Mouse (Mus musculus) embryo, embryonic 9.5 days (tissue): ENCODE measurements at regions not wholly inside any gene's neighbourhood (a gene's known extent, or its start where the extent isn't known, plus 50 kb on each side); places are given as distances from the start of the nearest gene placed in this dataset.

Source experiments
- DNase-seq: peaks from one replicate; pipeline ENCODE4 v3.0.0-alpha.2; 2017; ENCODE audit errors: extremely low spot score

DNA sequence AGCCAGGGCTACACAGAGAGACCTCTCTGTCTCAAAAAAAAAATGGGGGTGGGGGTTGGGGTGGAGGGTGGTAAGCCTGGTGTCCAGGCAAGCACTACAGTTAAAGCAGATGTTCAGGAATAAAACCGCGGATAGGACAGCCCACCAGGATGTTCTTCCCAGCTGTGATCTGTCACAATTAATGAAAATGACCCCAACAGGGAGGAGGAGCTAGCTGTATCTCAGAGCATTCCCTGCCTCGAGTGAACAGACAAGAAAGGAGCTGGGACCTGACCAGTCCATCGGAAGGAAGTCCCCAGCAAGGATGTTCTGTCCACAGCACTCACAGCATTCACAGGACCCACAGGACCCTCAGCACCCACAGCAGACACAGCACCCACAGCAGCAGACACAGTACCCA is 80.4 kb downstream of the Utp6 start:
- no peak for DNase-seq

GRCm38 (mm10) chr11:79878091-79878490 is 84.1 kb downstream of the Utp6 start:
- DNase-seq: no peak

- no peak for DNase-seq
Observed at GRCm38 (mm10) chr11:79877184-79877745, 84.9 kb downstream of the Utp6 start.

GRCm38 (mm10) chr11:79871783-79872628 is 90.2 kb downstream of the Utp6 start:
- no peak for DNase-seq

GRCm38 (mm10) chr11:79870189-79870588 is 92.0 kb downstream of the Utp6 start:
- DNase-seq: no peak

DNA sequence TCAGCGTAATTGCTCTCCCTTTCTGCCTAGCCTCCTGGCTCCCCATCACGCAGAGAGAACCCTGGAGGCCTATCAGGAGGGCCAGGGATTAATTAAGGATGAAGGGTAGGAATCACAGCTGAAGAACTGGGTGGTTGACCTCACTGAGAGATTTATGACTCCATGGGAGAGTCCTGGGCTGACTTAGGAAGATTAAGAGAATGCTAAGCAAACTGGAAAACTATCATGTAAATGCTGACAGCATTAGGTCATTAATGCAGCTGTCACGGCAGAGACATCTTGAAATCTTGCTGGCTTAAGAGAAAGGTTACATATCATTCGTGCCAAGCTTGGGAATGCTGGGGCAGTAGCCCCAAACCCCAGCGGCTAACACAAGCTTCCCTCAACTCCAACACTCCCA is 93.2 kb downstream of the Utp6 start:
- no peak for DNase-seq

DNA sequence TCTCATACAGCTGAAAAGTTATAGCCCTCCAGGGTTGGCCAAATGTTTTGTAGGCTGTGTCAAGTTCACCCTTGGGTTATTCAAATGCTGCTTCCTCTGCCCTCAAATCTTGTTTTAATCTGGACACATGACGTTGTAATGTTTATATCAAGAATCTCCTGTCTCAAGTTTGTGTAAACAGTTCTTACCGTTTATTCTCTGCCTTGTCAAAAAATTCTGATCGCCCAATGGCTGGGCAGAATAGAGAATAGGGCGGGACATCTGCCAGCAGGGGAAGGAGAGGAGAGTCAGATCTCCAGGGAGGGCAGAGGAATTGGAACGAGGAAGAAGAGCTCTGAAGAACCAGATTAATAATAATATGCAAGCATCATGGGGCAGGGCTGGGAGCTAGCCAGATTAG is 97.4 kb downstream of the Utp6 start:
- DNase-seq: no peak

- no peak for DNase-seq
Observed at GRCm38 (mm10) chr11:79863487-79864175, 98.6 kb downstream of the Utp6 start.

GRCm38 (mm10) chr11:79860611-79861067 is 101.6 kb downstream of the Utp6 start:
- no peak for DNase-seq

DNA sequence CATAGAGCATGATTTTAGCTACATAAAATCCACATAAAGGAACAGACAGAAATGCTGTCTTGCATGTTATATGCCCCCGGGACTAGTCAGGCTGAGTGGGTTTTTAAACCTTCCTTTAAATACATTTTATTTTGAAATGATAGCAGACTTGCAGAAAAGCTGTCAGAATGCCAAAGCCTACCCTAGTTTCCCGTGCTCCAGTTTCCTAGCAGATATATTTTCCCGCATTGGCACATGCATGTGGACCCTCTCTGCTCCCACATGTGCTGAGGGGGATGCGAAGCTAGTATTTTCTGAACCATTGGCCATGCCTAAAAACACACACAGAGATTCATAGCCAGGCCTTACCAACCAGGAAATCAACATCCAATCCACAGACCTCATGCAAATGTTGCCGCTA is 105.8 kb downstream of the Utp6 start:
- no peak for DNase-seq

DNA sequence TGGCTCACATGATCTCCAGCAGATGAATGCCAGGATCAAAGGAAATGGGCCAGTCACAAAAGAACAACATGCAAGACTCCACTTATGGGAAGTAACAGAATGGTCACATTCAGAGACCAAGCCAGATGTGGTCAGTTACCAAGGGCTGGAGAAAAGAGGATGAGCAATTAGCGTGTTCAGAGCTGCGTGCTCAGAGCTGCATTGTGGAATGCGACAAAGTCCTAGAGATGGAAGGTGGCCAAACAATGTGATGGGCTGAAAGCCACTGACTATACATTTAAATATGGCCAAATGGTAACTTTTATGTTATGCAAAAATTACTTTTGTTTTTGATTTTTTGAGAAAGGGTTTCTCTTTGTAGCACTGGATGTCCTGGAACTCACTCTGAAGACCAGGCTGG is 112.6 kb downstream of the Utp6 start:
- DNase-seq: no peak

- no peak for DNase-seq
Observed at GRCm38 (mm10) chr11:79844436-79844835, 117.8 kb downstream of the Utp6 start.

GRCm38 (mm10) chr11:79843021-79843420 is 119.2 kb downstream of the Utp6 start:
- DNase-seq: no peak

- DNase-seq: no peak
Observed at GRCm38 (mm10) chr11:79839973-79840372, 122.2 kb downstream of the Utp6 start.

DNA sequence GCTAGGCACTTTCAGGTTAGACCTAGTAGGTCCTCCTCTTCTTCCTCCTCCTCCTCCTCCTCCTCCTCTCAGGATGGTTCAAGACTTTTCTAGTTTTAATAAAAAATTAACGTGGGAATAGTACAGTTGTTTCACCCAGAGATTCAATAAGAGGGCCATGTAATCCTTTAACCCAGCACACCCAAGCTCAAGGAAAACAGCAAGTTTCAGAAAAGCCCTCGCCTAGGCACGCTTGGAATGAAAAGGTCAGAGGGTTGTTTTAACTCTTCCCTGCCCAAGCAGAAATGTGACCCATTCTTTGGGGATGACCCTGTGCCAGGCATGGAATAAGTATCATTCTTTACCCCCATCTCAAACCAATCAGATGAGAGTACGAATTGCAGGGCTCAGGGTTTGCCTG is 124.1 kb downstream of the Utp6 start:
- DNase-seq: peak; percentile 37

- peak; percentile 19 for DNase-seq
Observed at GRCm38 (mm10) chr11:79837076-79837990, 124.9 kb downstream of the Utp6 start.

DNA sequence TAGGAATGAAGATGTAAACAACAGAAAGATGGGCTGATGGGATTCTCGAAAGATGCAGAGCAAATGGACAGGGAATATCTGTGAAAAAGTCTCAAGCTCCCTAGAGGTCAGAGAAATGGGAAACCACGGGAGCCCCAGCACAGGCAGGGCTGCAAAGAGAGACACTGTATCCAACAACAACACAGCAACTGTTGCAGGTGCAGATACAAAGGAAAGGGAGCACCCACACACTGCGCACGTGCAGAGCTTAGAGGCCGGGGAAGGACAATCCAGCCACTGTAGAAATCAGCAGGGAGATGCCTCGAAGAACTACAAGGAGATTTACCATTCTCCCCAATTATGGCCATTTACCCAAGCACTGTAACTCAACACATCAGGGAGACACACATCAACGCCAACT is 126.3 kb downstream of the Utp6 start:
- no peak for DNase-seq

- peak; percentile 15 for DNase-seq
Observed at GRCm38 (mm10) chr11:79833817-79834216, 128.4 kb downstream of the Utp6 start.

DNA sequence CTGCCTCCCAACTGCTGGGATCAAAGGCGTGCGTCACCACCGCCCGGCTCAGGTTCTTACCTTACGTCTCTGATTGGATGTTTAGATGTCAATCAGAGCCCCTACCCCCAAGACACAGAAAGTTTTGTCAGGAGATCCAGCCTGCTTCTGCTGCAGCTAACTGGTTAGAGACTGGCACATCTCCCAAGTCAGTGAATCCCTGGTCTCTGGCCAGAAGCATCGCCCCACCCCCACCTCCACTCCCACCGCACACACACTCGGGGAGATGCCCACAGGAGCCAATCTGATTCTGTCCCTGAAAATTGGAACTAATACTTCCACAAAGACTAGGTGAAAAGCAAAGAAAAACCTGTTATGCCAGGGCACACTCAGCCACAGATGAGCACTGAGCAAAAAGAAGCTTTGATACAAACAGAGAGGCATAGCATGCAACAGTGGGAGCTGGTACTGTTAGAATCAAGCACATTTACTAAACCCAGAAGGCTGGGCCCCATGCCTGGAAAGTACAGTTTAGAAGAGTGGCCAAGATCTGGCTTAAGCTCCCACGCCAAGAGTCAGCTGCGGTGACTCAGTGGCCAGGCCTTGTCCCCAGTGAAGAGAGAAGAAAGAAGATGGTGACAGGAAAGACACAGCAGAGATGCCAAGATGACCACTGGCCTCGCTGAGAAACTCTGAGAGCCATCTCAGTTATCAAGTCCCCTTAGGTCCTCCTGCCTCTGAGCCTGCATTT is 130.4 kb downstream of the Utp6 start:
- DNase-seq: no peak

GRCm38 (mm10) chr11:79830567-79831055 is 131.6 kb downstream of the Utp6 start:
- DNase-seq: no peak

DNA sequence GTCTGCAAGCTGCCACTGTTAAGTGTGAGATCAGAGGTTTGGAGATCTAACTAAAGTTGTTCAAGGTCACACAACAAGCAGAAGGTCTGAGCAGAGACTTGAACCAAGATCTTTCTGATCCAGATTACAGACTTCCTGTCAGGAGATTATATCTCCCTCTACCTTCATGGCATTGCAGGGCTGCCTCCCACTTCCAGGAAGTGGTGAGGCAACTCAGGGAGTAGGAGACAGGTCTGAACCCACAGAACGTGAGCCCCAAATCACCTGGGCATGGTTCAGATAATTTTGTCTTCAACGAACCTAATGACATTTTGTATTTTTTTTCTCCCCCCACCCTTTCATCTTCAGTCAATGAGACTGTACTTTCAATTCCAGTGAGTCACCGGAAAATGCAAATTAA is 135.2 kb downstream of the Utp6 start:
- DNase-seq: no peak
